Mouse (Mus musculus) forebrain, embryonic 10.5 days (tissue): ENCODE data around the gene Cryba4. TPM values are rescaled to one million over a fixed set of nuclear protein-coding genes. Genes with fewer than 3 reads are reported as not detected.

Source experiments
- DNase-seq: peaks from one replicate; pipeline ENCODE4 v3.0.0-alpha.2; 2017; ENCODE audit warnings: low spot score; ENCODE audit errors: extremely low spot score
- H3K27ac ChIP-seq: fragments of 300-500 bp; sonication (generic); 2 replicates; pipeline ENCODE4 v1.5.1; 2016; ENCODE audit warnings: mild to moderate bottlenecking
- H3K27me3 ChIP-seq: fragments of 300-500 bp; sonication (generic); 2 replicates; pipeline ENCODE4 v1.6.1; 2016; ENCODE audit warnings: mild to moderate bottlenecking; ENCODE audit not compliant: poor library complexity, severe bottlenecking
- H3K36me3 ChIP-seq: fragments of 300-500 bp; sonication (generic); replicated peaks from 2 replicates; pipeline ENCODE4 v1.6.1; 2016; ENCODE audit warnings: mild to moderate bottlenecking, moderate library complexity
- H3K4me1 ChIP-seq: fragments of 300-500 bp; sonication (generic); 2 replicates; pipeline ENCODE4 v1.6.1; 2016
- H3K4me3 ChIP-seq: fragments of 300-500 bp; sonication (generic); 2 replicates; pipeline ENCODE4 v1.5.1; 2016; ENCODE audit warnings: mild to moderate bottlenecking, moderate library complexity
- H3K9me3 ChIP-seq: fragments of 300-500 bp; sonication (generic); 2 replicates; pipeline ENCODE4 v1.6.1; 2016; ENCODE audit warnings: mild to moderate bottlenecking, moderate library complexity
- WGBS: fragments of 180-500 bp; shearing (Covaris S2); methylation state at CpG from one replicate; pipeline ENCODE4 v1.1.7; 2016; 5-methylcytosine and 5-hydroxymethylcytosine counted together
- polyA plus RNA-seq: library from polyadenylated mRNA; unstranded; fragments of >200 nt; fragmentation: Nextera tagmentation; extraction: Ambion mirVana; gene quantifications from 2 replicates; pipeline ENCODE4 v1.2.1, GENCODE M21; 2016

The Cryba4 gene
- polyA plus RNA-seq, 1 experiment from 2014 or later = 0.48 TPM

- Histone ChIP-seq H3K9me3 (no peaks in the 10 kb centered on the region), H3K27me3 (no peaks in the 10 kb centered on the region), H3K27ac (peak overlapping the region; percentile 64), H3K4me3 (no peak overlapping the region), H3K36me3 (peaks cover 4% of the 10 kb centered on the region; the same call in 1 of the 2 replicates), H3K4me1 (peaks cover 78% of the 10 kb centered on the region)
- WGBS = 73% methylated on average over 10 of the region's 10 CpGs
- DNase-seq = no peak
These were observed 31.4 kb upstream of the Cryba4 start for GRCm38 (mm10) chr5:112283543-112284202.

- Histone ChIP-seq H3K27ac (peak overlapping the region; percentile 42), H3K27me3 (no peaks in the 10 kb centered on the region), H3K36me3 (peaks cover 4% of the 10 kb centered on the region; the same call in 1 of the 2 replicates), H3K4me3 (no peak overlapping the region), H3K4me1 (peaks cover 78% of the 10 kb centered on the region), H3K9me3 (no peaks in the 10 kb centered on the region)
- no peak for DNase-seq
- WGBS = 76% methylated on average over 9 of the region's 9 CpGs
These were observed 30.6 kb upstream of the Cryba4 start for GRCm38 (mm10) chr5:112282780-112283482.

- Histone ChIP-seq H3K36me3 (peaks cover 4% of the 10 kb centered on the region; the same call in 1 of the 2 replicates), H3K9me3 (no peaks in the 10 kb centered on the region), H3K27ac (peak overlapping the region; percentile 42), H3K4me3 (no peak overlapping the region), H3K27me3 (no peaks in the 10 kb centered on the region), H3K4me1 (peaks cover 79% of the 10 kb centered on the region)
- no peak for DNase-seq
- WGBS = 78% methylated on average over 6 of the region's 6 CpGs
These were observed 29.9 kb upstream of the Cryba4 start for GRCm38 (mm10) chr5:112282123-112282779.

GRCm38 (mm10) chr5:112281676-112282075, 29.4 kb upstream of the Cryba4 start:
- Histone ChIP-seq H3K4me1 (peaks cover 84% of the 10 kb centered on the region), H3K9me3 (no peaks in the 10 kb centered on the region), H3K4me3 (no peak overlapping the region), H3K36me3 (peaks cover 4% of the 10 kb centered on the region; the same call in 1 of the 2 replicates), H3K27ac (peak overlapping the region; percentile 51), H3K27me3 (no peaks in the 10 kb centered on the region)
- 91% methylated on average over 4 of the region's 4 CpGs for WGBS
- DNase-seq = no peak

- no peak overlapping the region for H3K4me3 ChIP-seq
- H3K27ac ChIP-seq = peak overlapping the region; percentile 51
- DNase-seq = no peak
- H3K9me3 ChIP-seq = no peaks in the 10 kb centered on the region
- H3K36me3 ChIP-seq = peaks cover 4% of the 10 kb centered on the region; the same call in 1 of the 2 replicates
- peaks cover 82% of the 10 kb centered on the region for H3K4me1 ChIP-seq
- H3K27me3 ChIP-seq = no peaks in the 10 kb centered on the region
- 56% methylated on average over 15 of the region's 15 CpGs for WGBS
These were observed 28.7 kb upstream of the Cryba4 start for GRCm38 (mm10) chr5:112280863-112281660.

- DNase-seq = no peak
- H3K4me3 ChIP-seq = no peak overlapping the region
- H3K4me1 ChIP-seq = peaks cover 87% of the 10 kb centered on the region
- no peaks in the 10 kb centered on the region for H3K9me3 ChIP-seq
- WGBS = 87% methylated on average over 7 of the region's 7 CpGs
- H3K27me3 ChIP-seq = peaks cover 4% of the 10 kb centered on the region
- peak overlapping the region; percentile 53; the same call in 1 of the 2 replicates for H3K27ac ChIP-seq
- H3K36me3 ChIP-seq = no peaks in the 10 kb centered on the region
These were observed 27.8 kb upstream of the Cryba4 start for GRCm38 (mm10) chr5:112280151-112280550.

- Histone ChIP-seq H3K4me1 (peaks cover 89% of the 10 kb centered on the region), H3K27ac (peak overlapping the region; percentile 53; the same call in 1 of the 2 replicates), H3K36me3 (no peaks in the 10 kb centered on the region), H3K27me3 (peaks cover 11% of the 10 kb centered on the region), H3K4me3 (no peak overlapping the region), H3K9me3 (no peaks in the 10 kb centered on the region)
- 93% methylated on average over 17 of the region's 17 CpGs for WGBS
- DNase-seq = no peak
These were observed 27.1 kb upstream of the Cryba4 start for GRCm38 (mm10) chr5:112279181-112280021.

GRCm38 (mm10) chr5:112277906-112278470, 25.7 kb upstream of the Cryba4 start:
- Histone ChIP-seq H3K27ac (no peak overlapping the region), H3K27me3 (peaks cover 13% of the 10 kb centered on the region), H3K36me3 (no peaks in the 10 kb centered on the region), H3K4me3 (peak overlapping the region; percentile 86; the same call in 1 of the 2 replicates), H3K9me3 (no peaks in the 10 kb centered on the region), H3K4me1 (peaks cover 87% of the 10 kb centered on the region)
- 95% methylated on average over 11 of the region's 11 CpGs for whole genome bisulfite sequencing
- DNase-seq = no peak

- Histone ChIP-seq H3K4me1 (peaks cover 77% of the 10 kb centered on the region), H3K36me3 (no peaks in the 10 kb centered on the region), H3K9me3 (no peaks in the 10 kb centered on the region), H3K4me3 (peak overlapping the region; percentile 86), H3K27me3 (peaks cover 13% of the 10 kb centered on the region), H3K27ac (peak overlapping the region; percentile 90)
- DNase-seq = peak; percentile 64
- 1% methylated on average over 24 of the region's 24 CpGs for WGBS
These were observed 24.6 kb upstream of the Cryba4 start for GRCm38 (mm10) chr5:112276907-112277348.

GRCm38 (mm10) chr5:112276267-112276873, 24.1 kb upstream of the Cryba4 start, which contains the start of gene Tpst2:
Tpst2 (plus strand) TSS chr5:112276691.
- Histone ChIP-seq H3K36me3 (no peaks in the 10 kb centered on the region), H3K4me3 (peak within 1 kb of the TSS; percentile 86), H3K9me3 (no peaks in the 10 kb centered on the region), H3K4me1 (peaks cover 75% of the 10 kb centered on the region), H3K27me3 (peaks cover 19% of the 10 kb centered on the region), H3K27ac (peak within 1 kb of the TSS; percentile 90)
- peak; percentile 98 for DNase-seq
- under 1% methylated on average over 62 of the region's 62 CpGs for WGBS
